Mouse (Mus musculus) embryonic fibroblast, embryonic 13.5 days (primary cell): Measurements from ENCODE around the gene Znrd1as. TPM values are rescaled to one million over a fixed set of nuclear protein-coding genes. Genes with fewer than 3 reads are reported as not detected.

Source experiments
- H3K27ac ChIP-seq: 2 replicates; pipeline ENCODE4 v1.5.1; 2012; ENCODE audit warnings: low read length, control low read depth, inconsistent platforms; ENCODE audit not compliant: insufficient read depth
- H3K4me1 ChIP-seq: 2 replicates; pipeline ENCODE4 v1.6.1; 2011; ENCODE audit warnings: low read length; ENCODE audit not compliant: control insufficient read depth, insufficient read depth
- H3K4me3 ChIP-seq: 2 replicates; pipeline ENCODE4 v1.5.1; 2011; ENCODE audit warnings: mild to moderate bottlenecking, control low read depth, low read length; ENCODE audit not compliant: insufficient read depth
- CTCF ChIP-seq: IDR thresholded peaks from 2 replicates; pipeline ENCODE4 v1.5.1; 2011; ENCODE audit warnings: mild to moderate bottlenecking, control low read depth, low read length, moderate library complexity, borderline replicate concordance; ENCODE audit not compliant: insufficient read depth
- POLR2A ChIP-seq: IDR thresholded peaks from 2 replicates; pipeline ENCODE4 v1.6.1; 2011; ENCODE audit warnings: low read depth, mild to moderate bottlenecking, control low read depth, low read length, moderate library complexity
- polyA plus RNA-seq: library from polyadenylated mRNA; stranded (reverse); fragments of >200 nt; gene quantifications from 2 replicates; pipeline ENCODE4 v1.2.4, GENCODE M21; 2011; ENCODE audit warnings: low read depth; ENCODE audit not compliant: missing spikeins, insufficient read length

Gene Znrd1as
- polyA plus RNA-seq, 1 experiment, result 11.6 TPM

- Histone ChIP-seq H3K4me3 (no peak overlapping the region), H3K4me1 (peaks cover 12% of the 10 kb centered on the region), H3K27ac (no peak overlapping the region)
- TF ChIP-seq CTCF, result no peak
- no peak for TF ChIP-seq POLR2A
Measured at GRCm38 (mm10) chr17:36930233-36930632, 28.2 kb upstream of the Znrd1as start.

GRCm38 (mm10) chr17:36931130-36931529 lies 27.3 kb upstream of the Znrd1as start:
- Histone ChIP-seq H3K4me3 (no peak overlapping the region), H3K4me1 (peaks cover 12% of the 10 kb centered on the region), H3K27ac (peak overlapping the region; percentile 11; the same call in 1 of the 2 replicates)
- TF ChIP-seq CTCF (no peak), POLR2A (no peak)

- TF ChIP-seq POLR2A (no peak), CTCF (no peak)
- Histone ChIP-seq H3K4me1 (peaks cover 12% of the 10 kb centered on the region), H3K4me3 (no peak overlapping the region), H3K27ac (peak overlapping the region; percentile 63)
Measured at GRCm38 (mm10) chr17:36931806-36932205, 26.6 kb upstream of the Znrd1as start.

GRCm38 (mm10) chr17:36938056-36938455 lies 20.3 kb upstream of the Znrd1as start:
- Histone ChIP-seq H3K4me3 (no peak overlapping the region), H3K27ac (no peak overlapping the region)
- TF ChIP-seq POLR2A (no peak), CTCF (no peak)

GRCm38 (mm10) chr17:36942391-36942790 lies 16.0 kb upstream of the Znrd1as start:
- no peak for TF ChIP-seq CTCF
- no peak for TF ChIP-seq POLR2A

More at GRCm38 (mm10) chr17:36938056-36938455, 20.3 kb upstream of the Znrd1as start:
- H3K4me1 ChIP-seq, result 0 out of 2 replicates have a peak, but pooled peaks cover 4% of the 10 kb centered on the region

DNA sequence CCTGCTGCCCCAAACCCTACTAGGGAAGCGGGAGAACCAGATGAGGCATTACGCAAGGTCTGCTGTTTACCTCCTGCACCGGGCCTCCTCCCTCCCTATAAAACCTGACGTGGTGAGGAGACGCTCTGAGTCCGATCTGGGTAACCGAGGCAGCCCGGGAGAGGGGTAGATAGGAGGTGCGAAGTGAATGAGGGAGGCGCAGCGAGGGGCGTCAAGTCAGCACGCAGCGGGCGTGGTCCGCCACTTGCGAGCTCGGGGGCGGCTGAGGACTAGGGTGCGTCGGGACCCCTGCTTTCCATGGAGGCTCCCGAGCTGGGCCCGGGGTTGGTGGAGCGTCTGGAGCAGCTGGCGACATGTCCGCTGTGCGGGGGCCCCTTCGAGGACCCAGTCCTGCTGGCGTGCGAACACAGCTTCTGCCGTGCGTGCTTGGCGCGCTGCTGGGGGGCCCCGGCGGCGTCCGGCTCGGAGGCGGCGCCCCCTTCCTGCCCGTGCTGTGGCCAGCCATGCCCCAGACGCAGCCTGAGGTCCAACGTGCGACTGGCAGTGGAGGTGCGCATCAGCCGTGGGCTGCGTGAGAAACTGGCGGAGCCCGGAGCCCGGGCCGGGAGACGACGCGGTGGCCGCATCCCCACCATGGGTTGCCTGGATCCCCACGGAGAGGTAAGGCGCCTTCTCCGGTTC lies 15.5 kb upstream of the Znrd1as start, which contains the start of gene Rnf39:
Gene Rnf39, plus strand, starts transcription at position 128 of the 681 bp plus-strand sequence.
- Histone ChIP-seq H3K4me3 (peak within 1 kb of the TSS; percentile 9; the same call in 1 of the 2 replicates), H3K27ac (no peak within 1 kb of the TSS), H3K4me1 (0 out of 2 replicates have a peak, but pooled peaks cover 4% of the 10 kb centered on the region)
- TF ChIP-seq CTCF (no peak), POLR2A (no peak)

More at GRCm38 (mm10) chr17:36942391-36942790, 16.0 kb upstream of the Znrd1as start:
- Histone ChIP-seq H3K4me3 (peak overlapping the region; percentile 9; the same call in 1 of the 2 replicates), H3K4me1 (0 out of 2 replicates have a peak, but pooled peaks cover 4% of the 10 kb centered on the region), H3K27ac (no peak overlapping the region)

DNA sequence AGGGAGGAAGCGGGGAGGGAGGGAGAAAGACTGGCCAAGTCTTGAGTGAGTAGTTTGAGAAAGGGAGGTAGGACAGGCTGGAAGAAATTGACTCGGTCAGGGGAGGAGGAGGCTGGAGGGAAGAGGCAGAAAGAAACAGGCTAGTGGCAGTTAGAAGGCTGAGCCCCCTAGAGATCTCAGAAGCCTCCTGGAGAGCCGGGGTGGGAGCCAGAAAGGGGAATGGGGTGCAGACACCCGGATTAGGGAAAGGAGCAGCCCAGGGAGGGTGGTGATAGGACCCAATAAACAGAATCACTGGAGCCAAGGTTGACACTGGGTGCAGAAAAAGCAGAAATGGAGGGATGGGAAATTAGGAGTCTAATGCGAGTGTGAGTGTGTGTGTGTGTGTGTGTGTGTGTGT lies 14.7 kb upstream of the Znrd1as start:
- no peak overlapping the region for H3K4me3 ChIP-seq
- H3K4me1 ChIP-seq, result 0 out of 2 replicates have a peak, but pooled peaks cover 4% of the 10 kb centered on the region
- TF ChIP-seq CTCF, result no peak
- TF ChIP-seq POLR2A, result no peak
- H3K27ac ChIP-seq, result no peak overlapping the region

DNA sequence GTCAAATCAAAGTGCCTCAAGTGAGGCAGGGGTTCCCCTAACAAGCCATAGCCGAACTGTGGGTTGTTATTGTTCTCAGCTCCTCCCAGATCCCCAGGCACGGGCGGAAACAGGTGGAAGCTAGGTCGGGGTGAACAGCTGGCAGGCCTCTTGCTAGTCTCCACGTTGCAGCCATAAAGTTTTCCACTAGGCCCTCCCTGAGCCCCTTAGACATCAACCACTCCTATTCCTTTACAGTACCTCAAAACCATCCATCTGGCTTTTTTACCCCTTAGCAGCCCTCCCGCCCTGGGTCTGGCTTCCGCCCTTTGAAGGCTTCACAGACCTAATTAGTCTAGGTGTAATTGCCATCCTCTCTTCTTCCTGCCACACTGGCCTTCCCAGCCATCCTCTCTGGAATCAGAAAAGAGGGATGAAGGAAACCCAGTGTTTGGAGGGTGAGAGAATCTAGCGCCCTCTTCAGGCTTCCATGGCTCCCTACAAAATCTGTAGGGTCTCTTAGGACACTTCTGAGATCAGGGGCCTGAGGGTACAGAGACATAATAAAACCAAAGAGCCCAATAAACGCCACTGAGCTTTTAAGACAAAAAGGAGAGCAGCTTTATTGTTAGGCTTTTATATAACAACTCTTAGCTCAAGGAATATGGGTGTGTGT lies 14.1 kb upstream of the Znrd1as start:
- H3K4me3 ChIP-seq, result no peak overlapping the region
- H3K27ac ChIP-seq, result no peak overlapping the region
- H3K4me1 ChIP-seq, result 0 out of 2 replicates have a peak, but pooled peaks cover 4% of the 10 kb centered on the region
- TF ChIP-seq CTCF (no peak), POLR2A (no peak)

- H3K4me3 ChIP-seq, result peak overlapping the region; percentile 23
- H3K4me1 ChIP-seq, result peaks cover 7% of the 10 kb centered on the region; the same call in 1 of the 2 replicates
- H3K27ac ChIP-seq, result no peak overlapping the region
- TF ChIP-seq POLR2A, result peak; percentile 50; the same call in 1 of the 2 replicates
- no peak for TF ChIP-seq CTCF
Measured at GRCm38 (mm10) chr17:36947051-36947819, 11.2 kb upstream of the Znrd1as start.
